Mouse (Mus musculus) limb, embryonic 14.5 days (tissue): ENCODE data around the gene Fermt2. TPM values are rescaled to one million over a fixed set of nuclear protein-coding genes. Genes with fewer than 3 reads are reported as not detected.

Experiments
- ATAC-seq: fragments of 200-750 bp; cut with Nextera tagmentation; 2 replicates; pipeline ENCODE4 v1.8.0; 2017; ENCODE audit warnings: low read depth, moderate number of reproducible peaks, moderate TSS enrichment; ENCODE audit not compliant: low FRiP score
- DNase-seq: peaks from one replicate; pipeline ENCODE4 v3.0.0-alpha.2; 2015; ENCODE audit warnings: low spot score
- H3K27ac ChIP-seq: fragments of 300-500 bp; sonication (generic); replicated peaks from 2 replicates; pipeline ENCODE4 v1.5.1; 2014; ENCODE audit warnings: low read depth, mild to moderate bottlenecking, low read length, moderate library complexity, mixed read lengths
- H3K27me3 ChIP-seq: fragments of 300-500 bp; sonication (generic); 2 replicates; pipeline ENCODE4 v1.6.1; 2014; ENCODE audit warnings: low read length, mixed read lengths; ENCODE audit not compliant: control insufficient read depth, insufficient read depth
- H3K36me3 ChIP-seq: fragments of 300-500 bp; sonication (generic); 2 replicates; pipeline ENCODE4 v1.6.1; 2014; ENCODE audit warnings: mild to moderate bottlenecking, low read length, moderate library complexity, mixed read lengths; ENCODE audit not compliant: control insufficient read depth, insufficient read depth
- H3K4me1 ChIP-seq: fragments of 300-500 bp; sonication (generic); 2 replicates; pipeline ENCODE4 v1.6.1; 2014; ENCODE audit warnings: antibody characterized with exemption, low read length, mixed read lengths; ENCODE audit not compliant: control insufficient read depth, insufficient read depth
- H3K4me2 ChIP-seq: fragments of 300-500 bp; sonication (generic); replicated peaks from 2 replicates; pipeline ENCODE4 v1.6.1; 2014; ENCODE audit warnings: low read depth, mild to moderate bottlenecking, low read length, moderate library complexity; ENCODE audit not compliant: severe bottlenecking
- H3K4me3 ChIP-seq: fragments of 300-500 bp; sonication (generic); replicated peaks from 2 replicates; pipeline ENCODE4 v1.5.1; 2014; ENCODE audit warnings: low read length
- H3K9ac ChIP-seq: fragments of 300-500 bp; sonication (generic); 2 replicates; pipeline ENCODE4 v1.6.1; 2014; ENCODE audit warnings: mild to moderate bottlenecking, low read depth, low read length, moderate library complexity; ENCODE audit not compliant: severe bottlenecking
- H3K9me3 ChIP-seq: fragments of 300-500 bp; sonication (generic); 2 replicates; pipeline ENCODE4 v1.6.1; 2016; ENCODE audit warnings: low read length; ENCODE audit not compliant: control insufficient read depth
- POLR2A ChIP-seq: fragments of 200-500 bp; IDR thresholded peaks from 2 replicates; pipeline ENCODE4 v1.8.0; 2012; ENCODE audit warnings: inconsistent platforms, mild to moderate bottlenecking, moderate library complexity, borderline replicate concordance; ENCODE audit not compliant: insufficient read depth, insufficient read length; ENCODE audit errors: extremely low read depth
- WGBS: fragments of 180-500 bp; shearing (Covaris S2); extraction: QIAGEN DNeasy Blood & Tissue Kit; methylation state at CpG from one replicate; pipeline ENCODE4 v1.1.7; 2014; 5-methylcytosine and 5-hydroxymethylcytosine counted together
- polyA plus RNA-seq, 2 experiments: library from polyadenylated mRNA; depleted of rRNA in 1 of 2; stranded (reverse) in 1 of 2; unstranded in 1 of 2; fragments of >200 nt; fragmentation: Nextera tagmentation in 1 of 2; extraction: Ambion mirVana in 1 of 2; gene quantifications; 2 replicates each; pipeline versions ENCODE4 v1.2.1 to v1.2.3; 2012 to 2014

Fermt2 gene
- polyA plus RNA-seq, 2 experiments = 91.7 to 128 TPM

DNA sequence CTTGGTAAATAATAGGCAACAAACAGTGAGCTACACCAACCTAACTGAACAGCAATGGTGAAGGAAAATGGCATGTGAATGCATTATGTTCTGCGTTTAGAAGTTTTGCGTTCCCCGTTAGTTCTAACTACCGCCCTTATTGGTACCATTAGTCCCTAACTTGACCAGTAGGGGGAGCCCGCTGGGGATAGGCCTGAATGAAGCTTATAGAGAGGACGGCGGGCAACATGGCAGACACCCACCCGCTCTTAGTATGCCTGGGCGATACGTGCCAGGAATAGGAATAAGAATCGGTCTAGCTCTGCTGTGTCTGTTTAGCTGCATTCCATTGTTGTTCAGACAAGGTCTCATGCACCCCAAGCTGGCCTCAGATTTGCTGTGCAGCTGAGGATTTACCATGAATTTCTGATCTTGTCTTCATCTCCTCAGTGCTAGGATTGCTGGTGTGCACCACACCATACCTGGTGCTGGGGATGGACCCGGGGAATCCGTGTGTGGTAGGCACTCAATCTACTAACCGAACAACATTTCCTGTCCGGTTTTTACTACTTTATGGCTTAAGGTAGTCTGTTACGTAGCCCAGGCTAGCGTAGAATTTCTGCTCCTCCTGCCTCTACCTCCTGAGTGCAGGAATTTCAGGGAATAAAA is 21.3 kb upstream of the Fermt2 start:
- Histone ChIP-seq H3K27me3 (no peaks in the 10 kb centered on the region), H3K4me3 (no peak overlapping the region), H3K4me2 (no peak overlapping the region), H3K27ac (no peak overlapping the region), H3K9ac (no peak overlapping the region), H3K9me3 (no peaks in the 10 kb centered on the region), H3K4me1 (0 out of 2 replicates have a peak, but pooled peaks cover 3% of the 10 kb centered on the region), H3K36me3 (no peaks in the 10 kb centered on the region)
- no peak for TF ChIP-seq POLR2A
- WGBS = 56% methylated on average over 17 of the region's 17 CpGs
- ATAC-seq (no peak), DNase-seq (peak; percentile 58)

DNA sequence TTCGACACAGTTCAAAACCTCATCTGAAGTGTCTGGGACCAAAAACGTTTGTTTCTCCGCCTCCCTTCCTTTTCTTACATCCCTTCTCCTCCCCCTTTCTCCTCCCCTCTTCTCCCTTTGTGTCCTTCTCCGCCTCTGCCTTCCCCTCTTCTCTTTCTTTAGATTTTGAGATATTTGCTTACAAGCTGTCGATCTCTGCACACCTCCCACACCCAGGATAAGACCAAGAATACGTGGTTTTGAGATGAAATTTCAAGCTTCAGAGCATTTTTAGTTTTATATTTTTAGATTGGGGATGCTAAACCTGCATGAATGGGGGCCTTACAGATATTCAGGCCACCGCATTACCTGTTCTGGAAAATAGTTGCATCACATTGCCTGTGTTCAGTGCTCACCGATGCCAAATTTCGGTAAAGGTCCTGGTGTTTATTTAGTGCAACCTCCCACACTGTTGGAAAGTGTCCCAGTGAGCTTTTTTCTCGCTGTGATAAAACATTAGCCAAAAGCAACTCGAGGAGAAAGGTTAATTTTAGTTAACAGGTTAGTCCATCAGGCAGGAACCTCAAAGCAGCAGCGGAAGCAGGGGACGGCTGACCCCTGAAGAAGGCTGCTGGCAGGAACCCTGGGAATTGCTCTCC is 20.2 kb upstream of the Fermt2 start:
- no peak for DNase-seq
- 76% methylated on average over 13 of the region's 13 CpGs for WGBS
- no peak for TF ChIP-seq POLR2A

DNA sequence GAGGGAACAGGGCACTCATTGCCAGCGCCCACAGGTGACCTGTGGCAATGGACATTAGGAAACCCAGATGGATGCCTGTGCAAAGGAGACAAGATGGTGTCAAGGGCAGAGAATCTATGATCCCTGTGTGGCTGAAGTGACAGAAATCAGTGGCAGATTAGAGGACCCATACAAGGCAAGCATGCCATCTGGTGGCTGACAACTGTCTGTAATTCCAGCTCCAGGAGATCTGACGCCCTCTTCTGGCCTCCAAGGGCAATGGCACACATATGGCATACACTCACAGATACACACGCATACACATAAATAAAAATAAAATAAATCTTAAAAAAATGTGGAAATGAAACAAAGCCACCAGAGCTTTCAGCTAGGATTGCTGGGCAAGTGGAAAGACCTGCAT is 18.2 kb upstream of the Fermt2 start:
- no peak for TF ChIP-seq POLR2A
- Histone ChIP-seq H3K4me3 (no peak overlapping the region), H3K27ac (no peak overlapping the region), H3K4me1 (0 out of 2 replicates have a peak, but pooled peaks cover 3% of the 10 kb centered on the region), H3K4me2 (no peak overlapping the region), H3K27me3 (no peaks in the 10 kb centered on the region), H3K9ac (no peak overlapping the region), H3K9me3 (no peaks in the 10 kb centered on the region), H3K36me3 (no peaks in the 10 kb centered on the region)
- WGBS = 83% methylated on average over 3 of the region's 3 CpGs
- ATAC-seq = no peak
- DNase-seq = no peak

More for the DNA sequence above, 20.2 kb upstream of the Fermt2 start:
- ATAC-seq = no peak
- Histone ChIP-seq H3K27ac (no peak overlapping the region), H3K9ac (no peak overlapping the region), H3K27me3 (no peaks in the 10 kb centered on the region), H3K9me3 (no peaks in the 10 kb centered on the region), H3K36me3 (no peaks in the 10 kb centered on the region), H3K4me3 (no peak overlapping the region), H3K4me1 (0 out of 2 replicates have a peak, but pooled peaks cover 3% of the 10 kb centered on the region), H3K4me2 (no peak overlapping the region)

DNA sequence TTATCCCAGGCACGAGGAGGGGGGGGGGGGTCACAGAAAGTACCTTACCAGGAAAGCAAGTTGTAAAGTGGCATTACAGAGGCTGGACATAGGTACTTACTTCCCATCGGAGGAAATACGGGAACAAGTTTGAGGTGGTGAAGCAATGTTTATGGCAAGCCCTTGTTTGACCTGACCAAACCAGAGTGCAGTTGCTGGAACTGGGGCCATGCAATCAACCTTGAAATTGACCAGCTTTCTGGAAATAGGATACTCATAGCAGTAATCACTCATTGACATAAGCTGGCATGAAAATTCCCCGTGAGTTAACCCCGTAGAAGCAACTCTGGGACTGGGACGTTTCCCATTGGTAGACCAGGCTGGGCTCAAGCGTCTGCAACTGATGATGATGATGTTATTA is 15.0 kb upstream of the Fermt2 start:
- WGBS = 84% methylated on average over 7 of the region's 7 CpGs
- no peak for ATAC-seq
- H3K9ac ChIP-seq = no peak overlapping the region
- peaks cover 3% of the 10 kb centered on the region; the same call in 1 of the 2 replicates for H3K4me1 ChIP-seq
- no peak overlapping the region for H3K4me2 ChIP-seq
- TF ChIP-seq POLR2A = no peak
- H3K4me3 ChIP-seq = no peak overlapping the region
- no peaks in the 10 kb centered on the region for H3K27me3 ChIP-seq
- H3K27ac ChIP-seq = no peak overlapping the region
- H3K36me3 ChIP-seq = no peaks in the 10 kb centered on the region
- DNase-seq = no peak
- no peaks in the 10 kb centered on the region for H3K9me3 ChIP-seq

DNA sequence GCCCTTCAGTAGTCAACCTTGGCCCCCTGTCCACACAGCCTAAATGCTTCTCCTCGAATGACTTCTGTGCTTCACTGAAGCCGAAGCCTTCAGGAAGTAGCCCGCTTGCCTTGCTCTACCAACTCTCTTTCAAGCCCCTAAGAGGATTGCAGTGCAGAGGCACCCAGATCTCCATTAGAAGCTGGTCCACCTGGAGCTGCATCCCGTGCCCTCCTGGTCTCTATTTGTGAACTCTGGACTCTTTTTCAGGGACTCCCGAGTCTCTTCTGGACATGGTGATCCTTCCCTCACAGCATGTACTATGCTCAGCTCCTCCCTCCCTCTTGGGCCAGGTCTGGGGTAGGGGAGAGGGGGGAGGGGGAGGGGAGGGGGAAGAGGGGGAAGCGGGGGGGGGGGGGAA is 14.1 kb upstream of the Fermt2 start:
- Histone ChIP-seq H3K27me3 (no peaks in the 10 kb centered on the region), H3K9me3 (no peaks in the 10 kb centered on the region), H3K4me2 (no peak overlapping the region), H3K4me1 (peaks cover 3% of the 10 kb centered on the region; the same call in 1 of the 2 replicates), H3K4me3 (no peak overlapping the region), H3K27ac (no peak overlapping the region), H3K9ac (no peak overlapping the region), H3K36me3 (no peaks in the 10 kb centered on the region)
- ATAC-seq = no peak
- no peak for TF ChIP-seq POLR2A
- DNase-seq = no peak
- WGBS = 75% methylated on average over 5 of the region's 6 CpGs
